Mouse (Mus musculus): Measurements from ENCODE around the gene Grb7. TPM values are rescaled to one million over a fixed set of nuclear protein-coding genes. Genes with fewer than 3 reads are reported as not detected.

Grb7 gene
- polyA plus RNA-seq, 1 experiment from 2014 or later, result 22.4 TPM

- Histone ChIP-seq H3K4me2 (replicated peaks) (no peak overlapping the region), H3K36me3 (no peaks in the 10 kb centered on the region), H3K9me3 (replicated peaks) (no peaks in the 10 kb centered on the region), H3K9ac (no peak overlapping the region), H3K27me3 (no peaks in the 10 kb centered on the region), H3K27ac (replicated peaks) (no peak overlapping the region), H3K4me1 (no peaks in the 10 kb centered on the region), H3K4me3 (replicated peaks) (no peak overlapping the region)
- 26% methylated on average over 5 of the region's 5 CpGs for WGBS
- ATAC-seq (ENCODE audit: insufficient number of reproducible peaks, low FRiP score, low TSS enrichment, low read depth), result no peak
Observed at GRCm38 (mm10) chr11:98487526-98488040, 41.4 kb downstream of the Grb7 start.

- no peak overlapping the region for H3K4me3 ChIP-seq (replicated peaks)
- H3K9ac ChIP-seq, result no peak overlapping the region
- no peak overlapping the region for H3K4me2 ChIP-seq (replicated peaks)
- H3K27ac ChIP-seq (replicated peaks), result no peak overlapping the region
- 0 out of 2 replicates have a peak, but pooled peaks cover 1% of the 10 kb centered on the region for H3K27me3 ChIP-seq
- no peaks in the 10 kb centered on the region for H3K4me1 ChIP-seq
- no peaks in the 10 kb centered on the region for H3K36me3 ChIP-seq
- WGBS, result 60% methylated on average over 20 of the region's 20 CpGs
- ATAC-seq (ENCODE audit: insufficient number of reproducible peaks, low FRiP score, low TSS enrichment, low read depth), result no peak
- H3K9me3 ChIP-seq (replicated peaks), result no peaks in the 10 kb centered on the region
Observed at GRCm38 (mm10) chr11:98488540-98489234, 42.5 kb downstream of the Grb7 start.

- Histone ChIP-seq H3K9me3 (replicated peaks) (no peaks in the 10 kb centered on the region), H3K4me1 (no peaks in the 10 kb centered on the region), H3K27ac (replicated peaks) (no peak overlapping the region), H3K36me3 (no peaks in the 10 kb centered on the region), H3K4me2 (replicated peaks) (no peak overlapping the region), H3K4me3 (replicated peaks) (no peak overlapping the region), H3K27me3 (0 out of 2 replicates have a peak, but pooled peaks cover 2% of the 10 kb centered on the region), H3K9ac (no peak overlapping the region)
- ATAC-seq (ENCODE audit: insufficient number of reproducible peaks, low FRiP score, low TSS enrichment, low read depth), result no peak
- 81% methylated on average over 7 of the region's 7 CpGs for WGBS
Observed at GRCm38 (mm10) chr11:98491571-98491970, 45.4 kb downstream of the Grb7 start.

GRCm38 (mm10) chr11:98492959-98493358, 46.8 kb downstream of the Grb7 start:
- ATAC-seq (ENCODE audit: insufficient number of reproducible peaks, low FRiP score, low TSS enrichment, low read depth), result no peak
- 21% methylated on average over 7 of the region's 7 CpGs for WGBS

GRCm38 (mm10) chr11:98493394-98493793, 47.2 kb downstream of the Grb7 start:
- Histone ChIP-seq H3K4me3 (replicated peaks) (no peak overlapping the region), H3K4me2 (replicated peaks) (no peak overlapping the region), H3K27ac (replicated peaks) (no peak overlapping the region), H3K36me3 (no peaks in the 10 kb centered on the region), H3K9ac (no peak overlapping the region), H3K4me1 (0 out of 2 replicates have a peak, but pooled peaks cover 8% of the 10 kb centered on the region), H3K27me3 (0 out of 2 replicates have a peak, but pooled peaks cover 2% of the 10 kb centered on the region), H3K9me3 (replicated peaks) (no peaks in the 10 kb centered on the region)
- 70% methylated on average over 9 of the region's 9 CpGs for WGBS
- ATAC-seq (ENCODE audit: insufficient number of reproducible peaks, low FRiP score, low TSS enrichment, low read depth), result no peak

More at GRCm38 (mm10) chr11:98492959-98493358, 46.8 kb downstream of the Grb7 start:
- Histone ChIP-seq H3K27me3 (0 out of 2 replicates have a peak, but pooled peaks cover 2% of the 10 kb centered on the region), H3K36me3 (no peaks in the 10 kb centered on the region), H3K9ac (no peak overlapping the region), H3K4me1 (0 out of 2 replicates have a peak, but pooled peaks cover 8% of the 10 kb centered on the region), H3K9me3 (replicated peaks) (no peaks in the 10 kb centered on the region), H3K4me2 (replicated peaks) (no peak overlapping the region), H3K4me3 (replicated peaks) (no peak overlapping the region), H3K27ac (replicated peaks) (no peak overlapping the region)

- no peak overlapping the region for H3K27ac ChIP-seq (replicated peaks)
- H3K27me3 ChIP-seq, result 0 out of 2 replicates have a peak, but pooled peaks cover 2% of the 10 kb centered on the region
- no peaks in the 10 kb centered on the region for H3K36me3 ChIP-seq
- H3K4me1 ChIP-seq, result 0 out of 2 replicates have a peak, but pooled peaks cover 8% of the 10 kb centered on the region
- no peaks in the 10 kb centered on the region for H3K9me3 ChIP-seq (replicated peaks)
- H3K4me3 ChIP-seq (replicated peaks), result no peak overlapping the region
- no peak for ATAC-seq (ENCODE audit: insufficient number of reproducible peaks, low FRiP score, low TSS enrichment, low read depth)
- no peak overlapping the region for H3K9ac ChIP-seq
- 81% methylated on average over 5 of the region's 5 CpGs for WGBS
- H3K4me2 ChIP-seq (replicated peaks), result no peak overlapping the region
Observed at GRCm38 (mm10) chr11:98495176-98495719, 49.1 kb downstream of the Grb7 start.

- Histone ChIP-seq H3K9me3 (replicated peaks) (no peaks in the 10 kb centered on the region), H3K27me3 (0 out of 2 replicates have a peak, but pooled peaks cover 2% of the 10 kb centered on the region), H3K36me3 (no peaks in the 10 kb centered on the region), H3K4me3 (replicated peaks) (no peak overlapping the region), H3K27ac (replicated peaks) (no peak overlapping the region), H3K4me2 (replicated peaks) (no peak overlapping the region), H3K9ac (no peak overlapping the region), H3K4me1 (0 out of 2 replicates have a peak, but pooled peaks cover 8% of the 10 kb centered on the region)
- 36% methylated on average over 22 of the region's 22 CpGs for WGBS
- no peak for ATAC-seq (ENCODE audit: insufficient number of reproducible peaks, low FRiP score, low TSS enrichment, low read depth)
Observed at GRCm38 (mm10) chr11:98497388-98498288, 51.4 kb downstream of the Grb7 start.

GRCm38 (mm10) chr11:98504926-98505325, 58.7 kb downstream of the Grb7 start:
- H3K27me3 ChIP-seq, result no peaks in the 10 kb centered on the region
- H3K27ac ChIP-seq (replicated peaks), result no peak overlapping the region
- no peaks in the 10 kb centered on the region for H3K9me3 ChIP-seq (replicated peaks)
- WGBS, result 42% methylated on average over 3 of the region's 3 CpGs
- H3K4me1 ChIP-seq, result no peaks in the 10 kb centered on the region
- H3K9ac ChIP-seq, result no peak overlapping the region
- ATAC-seq (ENCODE audit: insufficient number of reproducible peaks, low FRiP score, low TSS enrichment, low read depth), result no peak
- no peak overlapping the region for H3K4me2 ChIP-seq (replicated peaks)
- no peak overlapping the region for H3K4me3 ChIP-seq (replicated peaks)
- H3K36me3 ChIP-seq, result no peaks in the 10 kb centered on the region

Other genes starting within 250 kb of the Grb7 start
- 9.9 and 10.6 TPM in 2 replicates for gene Cdk12, start 243.3 kb upstream of the Grb7 start, polyA plus RNA-seq (2015; fragmentation: Nextera tagmentation; extraction: Ambion mirVana)
- gene Neurod2, start 116.7 kb upstream of the Grb7 start, polyA plus RNA-seq (2015; fragmentation: Nextera tagmentation; extraction: Ambion mirVana), result 0.09 TPM in 1 of 2 replicates, not detected in the other
- 3.8 and 7.0 TPM in 2 replicates for gene Ppp1r1b, start 98.0 kb upstream of the Grb7 start, polyA plus RNA-seq (2015; fragmentation: Nextera tagmentation; extraction: Ambion mirVana)
- gene Stard3, start 88.0 kb upstream of the Grb7 start, polyA plus RNA-seq (2015; fragmentation: Nextera tagmentation; extraction: Ambion mirVana), result 41.0 and 41.3 TPM in 2 replicates
- 8.4 and 12.2 TPM in 2 replicates for gene Tcap, start 62.6 kb upstream of the Grb7 start, polyA plus RNA-seq (2015; fragmentation: Nextera tagmentation; extraction: Ambion mirVana)
- gene Pnmt, start 59.9 kb upstream of the Grb7 start, polyA plus RNA-seq (2015; fragmentation: Nextera tagmentation; extraction: Ambion mirVana), result 0.56 and 0.66 TPM in 2 replicates
- gene Pgap3, start 45.9 kb upstream of the Grb7 start, polyA plus RNA-seq (2015; fragmentation: Nextera tagmentation; extraction: Ambion mirVana), result 13.7 and 16.8 TPM in 2 replicates
- 60.7 and 64.0 TPM in 2 replicates for gene Erbb2, start 33.9 kb upstream of the Grb7 start, polyA plus RNA-seq (2015; fragmentation: Nextera tagmentation; extraction: Ambion mirVana)
- 109 and 111 TPM in 2 replicates for gene Mien1, start 7.4 kb upstream of the Grb7 start, polyA plus RNA-seq (2015; fragmentation: Nextera tagmentation; extraction: Ambion mirVana)
- 0.33 and 0.67 TPM in 2 replicates for gene Ikzf3, start 99.6 kb downstream of the Grb7 start, polyA plus RNA-seq (2015; fragmentation: Nextera tagmentation; extraction: Ambion mirVana)
- gene Zpbp2, start 104.7 kb downstream of the Grb7 start, polyA plus RNA-seq (2015; fragmentation: Nextera tagmentation; extraction: Ambion mirVana), result 0.16 TPM in 1 of 2 replicates, not detected in the other
- gene Ormdl3, start 141.0 kb downstream of the Grb7 start, polyA plus RNA-seq (2015; fragmentation: Nextera tagmentation; extraction: Ambion mirVana), result 76.4 and 87.3 TPM in 2 replicates
- gene Lrrc3c, start 151.9 kb downstream of the Grb7 start, polyA plus RNA-seq (2015; fragmentation: Nextera tagmentation; extraction: Ambion mirVana), result not detected in 2 replicates
- 0.85 and 2.6 TPM in 2 replicates for gene Gm12355, start 179.3 kb downstream of the Grb7 start, polyA plus RNA-seq (2015; fragmentation: Nextera tagmentation; extraction: Ambion mirVana)
- not detected in 2 replicates for gene Gsdma3, start 180.0 kb downstream of the Grb7 start, polyA plus RNA-seq (2015; fragmentation: Nextera tagmentation; extraction: Ambion mirVana)
- not detected in 2 replicates for gene Gsdma2, start 200.4 kb downstream of the Grb7 start, polyA plus RNA-seq (2015; fragmentation: Nextera tagmentation; extraction: Ambion mirVana)
- gene Gsdma, start 218.0 kb downstream of the Grb7 start, polyA plus RNA-seq (2015; fragmentation: Nextera tagmentation; extraction: Ambion mirVana), result 11.8 and 14.0 TPM in 2 replicates
- 204 and 214 TPM in 2 replicates for gene Psmd3, start 236.2 kb downstream of the Grb7 start, polyA plus RNA-seq (2015; fragmentation: Nextera tagmentation; extraction: Ambion mirVana)

All from embryonic facial prominence, embryonic 15.5 days (tissue).